Mouse (Mus musculus) stomach, postnatal 0 days (tissue): ENCODE data around the gene Klf11. TPM values are rescaled to one million over a fixed set of nuclear protein-coding genes. Genes with fewer than 3 reads are reported as not detected.
"Not testable (repeated sequence)": the region's sequence is repeated elsewhere in the genome, so short reads cannot be mapped to it uniquely, and the experiment has no call there.

Source experiments
- ATAC-seq: fragments of 200-750 bp; cut with Nextera tagmentation; 2 replicates; pipeline ENCODE4 v1.8.0; 2017; ENCODE audit not compliant: low FRiP score, low TSS enrichment
- DNase-seq: peaks from one replicate; pipeline ENCODE4 v3.0.0-alpha.2; 2016; ENCODE audit warnings: low spot score
- H3K27ac ChIP-seq: fragments of 300-500 bp; sonication (generic); replicated peaks from 2 replicates; pipeline ENCODE4 v1.5.1; 2014; ENCODE audit warnings: mild to moderate bottlenecking, control low read depth
- H3K27me3 ChIP-seq: fragments of 300-500 bp; sonication (generic); 2 replicates; pipeline ENCODE4 v1.6.1; 2014; ENCODE audit warnings: low read length; ENCODE audit not compliant: control insufficient read depth, insufficient read depth
- H3K36me3 ChIP-seq: fragments of 300-500 bp; sonication (generic); 2 replicates; pipeline ENCODE4 v1.6.1; 2014; ENCODE audit warnings: low read length, mixed read lengths; ENCODE audit not compliant: control insufficient read depth, insufficient read depth
- H3K4me1 ChIP-seq: fragments of 300-500 bp; sonication (generic); replicated peaks from 2 replicates; pipeline ENCODE4 v1.6.1; 2014; ENCODE audit warnings: antibody characterized with exemption; ENCODE audit not compliant: control insufficient read depth, insufficient read depth
- H3K4me2 ChIP-seq: fragments of 300-500 bp; sonication (generic); replicated peaks from 2 replicates; pipeline ENCODE4 v1.6.1; 2014; ENCODE audit warnings: low read depth, mild to moderate bottlenecking, control low read depth, moderate library complexity
- H3K4me3 ChIP-seq: fragments of 300-500 bp; sonication (generic); 2 replicates; pipeline ENCODE4 v1.5.1; 2014; ENCODE audit warnings: low read depth, low read length, control low read depth
- H3K9ac ChIP-seq: fragments of 300-500 bp; sonication (generic); 2 replicates; pipeline ENCODE4 v1.6.1; 2014; ENCODE audit warnings: mild to moderate bottlenecking, low read length, control low read depth, mixed read lengths
- H3K9me3 ChIP-seq: fragments of 300-500 bp; sonication (generic); 2 replicates; pipeline ENCODE4 v1.6.1; 2016; ENCODE audit warnings: low read length; ENCODE audit not compliant: control insufficient read depth
- CTCF ChIP-seq: IDR thresholded peaks from 2 replicates; pipeline ENCODE4 v1.5.1; 2016; ENCODE audit warnings: antibody characterized with exemption, low read depth, mild to moderate bottlenecking, moderate library complexity
- EP300 ChIP-seq: optimal IDR thresholded peaks from 2 replicates; pipeline ENCODE3; 2016; ENCODE audit warnings: antibody characterized with exemption
- WGBS: fragments of 180-500 bp; shearing (Covaris S2); extraction: QIAGEN DNeasy Blood & Tissue Kit; methylation state at CpG from one replicate; pipeline ENCODE4 v1.1.7; 2014; 5-methylcytosine and 5-hydroxymethylcytosine counted together
- polyA plus RNA-seq: library from polyadenylated mRNA; unstranded; fragments of >200 nt; fragmentation: Nextera tagmentation; extraction: Ambion mirVana; gene quantifications from 2 replicates; pipeline ENCODE4 v1.2.1, GENCODE M21; 2015

Gene Klf11
- polyA plus RNA-seq, 1 experiment from 2014 or later = 11.3 TPM

DNA sequence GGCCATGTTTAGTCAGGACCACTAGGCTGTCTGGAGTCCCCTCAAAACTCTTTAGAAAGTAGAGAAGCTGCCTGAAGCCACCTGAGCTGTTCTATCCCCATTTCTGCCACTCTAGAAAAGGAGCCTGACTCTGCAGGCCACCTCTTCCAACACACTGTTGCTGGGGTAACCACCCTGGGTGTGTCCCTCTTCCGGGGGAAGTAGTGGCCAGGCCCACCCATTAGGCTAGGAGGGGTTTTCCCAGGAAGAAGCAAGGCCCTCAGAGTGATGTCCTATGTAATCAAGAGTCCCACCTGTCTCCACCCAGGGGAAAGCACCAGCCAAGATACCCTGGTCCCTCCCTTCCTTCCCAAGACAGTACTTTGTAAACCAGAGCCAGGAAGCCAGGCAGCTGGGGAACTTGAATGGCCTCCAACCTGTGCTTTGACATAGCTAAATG lies 17.3 kb upstream of the Klf11 start:
- no peak for ATAC-seq
- no peak for DNase-seq
- Histone ChIP-seq H3K27ac (no peak overlapping the region), H3K9me3 (no peaks in the 10 kb centered on the region), H3K36me3 (no peaks in the 10 kb centered on the region), H3K4me2 (no peak overlapping the region), H3K4me3 (no peak overlapping the region), H3K9ac (no peak overlapping the region), H3K27me3 (no peaks in the 10 kb centered on the region), H3K4me1 (no peaks in the 10 kb centered on the region)
- TF ChIP-seq CTCF (no peak), EP300 (no peak)
- 63% methylated on average over 1 of the region's 1 CpGs for WGBS

DNA sequence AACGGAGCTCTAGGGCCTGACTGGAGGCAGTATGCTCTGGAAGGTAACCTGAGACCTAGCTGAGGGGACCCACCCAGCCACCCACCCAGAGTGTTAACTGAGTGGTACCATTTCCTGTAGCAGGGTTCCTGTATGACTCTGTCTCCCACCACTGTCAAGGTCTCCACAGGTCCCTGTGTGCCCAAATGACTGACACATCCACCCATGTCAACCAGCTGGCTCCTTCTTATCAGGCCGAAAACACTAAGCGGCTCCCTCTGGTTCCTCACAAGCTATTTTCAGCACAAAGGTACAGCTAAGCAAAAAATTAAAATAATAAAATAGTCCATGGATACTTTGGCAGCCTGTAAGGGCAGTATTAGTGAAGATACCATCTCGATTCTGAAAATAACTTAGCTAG lies 16.9 kb upstream of the Klf11 start:
- Histone ChIP-seq H3K36me3 (no peaks in the 10 kb centered on the region), H3K4me3 (no peak overlapping the region), H3K27me3 (no peaks in the 10 kb centered on the region), H3K4me2 (no peak overlapping the region), H3K9ac (no peak overlapping the region), H3K9me3 (no peaks in the 10 kb centered on the region), H3K27ac (no peak overlapping the region), H3K4me1 (no peaks in the 10 kb centered on the region)
- WGBS = 69% methylated on average over 4 of the region's 4 CpGs
- DNase-seq (no peak), ATAC-seq (no peak)
- no peak for TF ChIP-seq EP300
- no peak for TF ChIP-seq CTCF

DNA sequence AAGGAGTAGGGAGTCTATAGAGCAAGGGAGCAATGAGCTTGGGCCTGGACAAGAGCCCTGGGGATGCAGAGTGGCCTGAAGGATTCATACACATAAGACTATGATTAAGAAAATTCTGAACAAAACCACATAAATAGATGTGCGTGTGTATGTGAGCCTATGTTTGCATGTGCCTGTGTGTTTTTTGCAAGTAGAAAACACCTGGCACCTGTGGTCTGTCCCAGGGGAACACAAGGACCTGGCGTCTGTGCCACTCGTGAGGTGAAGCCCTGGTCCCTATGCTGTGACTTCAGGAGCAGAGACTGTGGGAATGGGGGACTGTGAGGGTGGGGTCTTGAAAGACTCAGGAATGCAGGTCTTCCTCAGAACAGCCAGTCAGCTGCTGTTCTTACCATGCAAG lies 16.4 kb upstream of the Klf11 start:
- DNase-seq (no peak), ATAC-seq (no peak)
- no peak overlapping the region for H3K9ac ChIP-seq
- H3K4me3 ChIP-seq = no peak overlapping the region
- no peak for TF ChIP-seq EP300
- no peak for TF ChIP-seq CTCF
- H3K27ac ChIP-seq = no peak overlapping the region
- no peaks in the 10 kb centered on the region for H3K27me3 ChIP-seq
- no peaks in the 10 kb centered on the region for H3K36me3 ChIP-seq
- 95% methylated on average over 3 of the region's 3 CpGs for WGBS
- no peaks in the 10 kb centered on the region for H3K4me1 ChIP-seq
- no peak overlapping the region for H3K4me2 ChIP-seq
- H3K9me3 ChIP-seq = no peaks in the 10 kb centered on the region

DNA sequence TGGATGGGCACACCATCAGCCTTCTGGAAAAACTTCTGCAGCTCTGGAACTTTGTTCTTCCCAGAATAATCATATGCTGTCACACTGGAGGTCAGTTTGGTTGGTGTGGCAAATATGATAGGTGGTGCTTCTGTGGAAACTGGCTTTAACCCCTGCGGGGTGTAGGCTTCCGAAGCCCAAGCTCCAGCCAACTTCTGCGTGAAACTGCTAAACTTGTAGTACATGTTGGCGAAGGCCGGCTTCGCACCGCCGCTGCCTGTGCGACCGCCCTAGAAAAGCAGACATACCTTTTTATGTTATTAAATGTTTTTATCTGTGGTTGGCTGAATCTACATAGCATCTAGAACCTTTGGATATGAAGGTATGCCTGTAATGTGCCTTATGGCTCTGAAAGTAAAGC lies 12.3 kb upstream of the Klf11 start:
- not testable (repeated sequence) for H3K27me3 ChIP-seq, ATAC-seq, H3K4me2 ChIP-seq, H3K27ac ChIP-seq, H3K4me1 ChIP-seq, H3K9ac ChIP-seq, H3K36me3 ChIP-seq, DNase-seq, H3K9me3 ChIP-seq, H3K4me3 ChIP-seq
- 97% methylated on average over 10 of the region's 10 CpGs for WGBS

DNA sequence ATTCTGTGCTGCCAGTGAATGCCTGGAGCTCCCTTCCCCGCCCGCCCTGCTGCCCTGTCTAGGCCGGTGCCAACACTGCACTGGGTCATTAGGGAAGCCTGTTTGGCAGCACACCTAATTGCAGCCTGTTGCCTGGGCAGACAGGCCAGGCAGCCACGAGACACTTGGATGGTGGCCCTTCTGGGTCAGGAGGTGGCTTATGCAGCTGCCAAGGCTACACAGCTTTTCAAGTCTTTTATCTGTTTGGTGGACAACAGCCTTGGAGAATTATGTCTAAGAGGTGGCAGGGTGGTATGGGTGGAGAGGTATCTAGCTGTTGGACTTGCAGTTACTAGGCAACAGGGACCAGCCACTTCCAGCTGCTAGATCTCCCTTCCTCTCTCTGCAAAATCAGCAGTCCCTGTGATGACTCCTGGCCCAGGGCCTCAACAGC lies 8.7 kb upstream of the Klf11 start:
- Histone ChIP-seq H3K36me3 (no peaks in the 10 kb centered on the region), H3K27ac (no peak overlapping the region), H3K4me1 (no peaks in the 10 kb centered on the region; the same call in 1 of the 2 replicates), H3K9me3 (no peaks in the 10 kb centered on the region), H3K4me3 (no peak overlapping the region), H3K4me2 (no peak overlapping the region), H3K9ac (no peak overlapping the region), H3K27me3 (no peaks in the 10 kb centered on the region)
- peak; percentile 55; the same call in 1 of the 2 replicates for ATAC-seq
- no peak for TF ChIP-seq CTCF
- no peak for TF ChIP-seq EP300
- DNase-seq = peak; percentile 44
- WGBS = 52% methylated on average over 4 of the region's 4 CpGs

DNA sequence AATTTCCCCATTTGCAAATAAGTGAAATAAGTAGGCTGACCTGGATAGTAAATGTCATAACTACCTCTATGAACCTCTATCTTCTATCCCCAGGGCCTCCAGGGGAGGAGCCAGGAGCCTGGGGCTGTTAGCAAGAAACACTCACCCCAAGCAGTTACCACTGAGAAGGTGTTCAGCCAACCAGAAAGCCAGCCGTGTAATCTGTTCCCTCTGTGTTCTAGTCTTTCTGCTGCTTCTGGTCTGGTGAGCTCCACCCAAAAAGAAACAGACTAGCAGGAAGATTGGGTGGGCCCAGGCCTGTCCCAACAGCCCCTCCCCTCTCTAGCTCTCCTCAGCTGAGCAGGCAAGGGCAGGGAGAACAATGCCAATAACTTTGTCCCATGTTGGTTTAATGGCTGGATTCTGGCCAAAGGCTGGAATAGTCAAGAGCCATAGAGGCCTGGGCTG lies 6.9 kb upstream of the Klf11 start:
- TF ChIP-seq CTCF (no peak), EP300 (no peak)
- Histone ChIP-seq H3K27ac (no peak overlapping the region), H3K4me2 (no peak overlapping the region), H3K4me1 (no peaks in the 10 kb centered on the region; the same call in 1 of the 2 replicates), H3K4me3 (no peak overlapping the region), H3K36me3 (no peaks in the 10 kb centered on the region), H3K9me3 (no peaks in the 10 kb centered on the region), H3K27me3 (no peaks in the 10 kb centered on the region), H3K9ac (no peak overlapping the region)
- peak; percentile 44 for DNase-seq
- WGBS = 33% methylated on average over 1 of the region's 1 CpGs
- ATAC-seq = peak; percentile 55
